Mouse (Mus musculus) hindbrain, embryonic 14.5 days (tissue): ENCODE results near the gene Ddc. TPM values are rescaled to one million over a fixed set of nuclear protein-coding genes. Genes with fewer than 3 reads are reported as not detected.

Experiments used
- ATAC-seq: fragments of 200-750 bp; cut with Nextera tagmentation; 2 replicates; pipeline ENCODE4 v1.8.0; 2017; ENCODE audit warnings: moderate number of reproducible peaks, mild to moderate bottlenecking, moderate TSS enrichment, moderate library complexity; ENCODE audit not compliant: low FRiP score
- DNase-seq: peaks from one replicate; pipeline ENCODE4 v3.0.0-alpha.2; 2015; ENCODE audit warnings: low spot score
- H3K27ac ChIP-seq: fragments of 300-500 bp; sonication (generic); 2 replicates; pipeline ENCODE4 v1.5.1; 2014; ENCODE audit warnings: mild to moderate bottlenecking, moderate library complexity
- H3K27me3 ChIP-seq: fragments of 300-500 bp; sonication (generic); 2 replicates; pipeline ENCODE4 v1.6.1; 2014; ENCODE audit warnings: mild to moderate bottlenecking, low read length, mixed read lengths; ENCODE audit not compliant: control insufficient read depth, insufficient read depth
- H3K36me3 ChIP-seq: fragments of 300-500 bp; sonication (generic); replicated peaks from 2 replicates; pipeline ENCODE4 v1.6.1; 2014; ENCODE audit not compliant: control insufficient read depth, insufficient read depth
- H3K4me1 ChIP-seq: fragments of 300-500 bp; sonication (generic); replicated peaks from 2 replicates; pipeline ENCODE4 v1.6.1; 2014; ENCODE audit warnings: antibody characterized with exemption, low read length, mixed read lengths; ENCODE audit not compliant: control insufficient read depth, insufficient read depth
- H3K4me2 ChIP-seq: fragments of 300-500 bp; sonication (generic); replicated peaks from 2 replicates; pipeline ENCODE4 v1.6.1; 2014; ENCODE audit warnings: mild to moderate bottlenecking, moderate library complexity
- H3K4me3 ChIP-seq: fragments of 300-500 bp; sonication (generic); replicated peaks from 2 replicates; pipeline ENCODE4 v1.5.1; 2014; ENCODE audit warnings: mild to moderate bottlenecking, low read length
- H3K9ac ChIP-seq: fragments of 300-500 bp; sonication (generic); 2 replicates; pipeline ENCODE4 v1.6.1; 2014
- H3K9me3 ChIP-seq: fragments of 300-500 bp; sonication (generic); 2 replicates; pipeline ENCODE4 v1.6.1; 2016; ENCODE audit warnings: low read length; ENCODE audit not compliant: control insufficient read depth
- WGBS: fragments of 180-500 bp; shearing (Covaris S2); extraction: QIAGEN DNeasy Blood & Tissue Kit; methylation state at CpG from one replicate; pipeline ENCODE4 v1.1.7; 2014; 5-methylcytosine and 5-hydroxymethylcytosine counted together
- polyA plus RNA-seq: library from polyadenylated mRNA; unstranded; fragments of >200 nt; fragmentation: Nextera tagmentation; extraction: Ambion mirVana; gene quantifications from 2 replicates; pipeline ENCODE4 v1.2.1, GENCODE M21; 2014

Gene Ddc
- polyA plus RNA-seq, 1 experiment from 2014 or later, result 7.0 TPM

GRCm38 (mm10) chr11:11765414-11765813 is 132.5 kb downstream of the Ddc start:
- WGBS, result 89% methylated on average over 1 of the region's 1 CpGs
- no peaks in the 10 kb centered on the region for H3K27me3 ChIP-seq
- no peaks in the 10 kb centered on the region for H3K4me1 ChIP-seq
- H3K4me2 ChIP-seq, result no peak overlapping the region
- no peak for DNase-seq
- no peak for ATAC-seq
- no peak overlapping the region for H3K9ac ChIP-seq
- no peak overlapping the region for H3K27ac ChIP-seq
- H3K9me3 ChIP-seq, result no peaks in the 10 kb centered on the region
- H3K4me3 ChIP-seq, result no peak overlapping the region
- H3K36me3 ChIP-seq, result no peaks in the 10 kb centered on the region

Other genes with a start within 250 kb of the Ddc start
- gene Ikzf1, start 213.1 kb downstream of the Ddc start, polyA plus RNA-seq, result 2.2 and 2.6 TPM in 2 replicates
- 13.3 and 14.8 TPM in 2 replicates for gene Fignl1, start 89.2 kb downstream of the Ddc start, polyA plus RNA-seq
- 38.5 and 49.5 TPM in 2 replicates for gene Grb10, start 140.5 kb upstream of the Ddc start, polyA plus RNA-seq